Mouse (Mus musculus) erythroblast, embryonic 14.5 days (primary cell): ENCODE measurements around the gene Hoxc10.

Experiments used
- GATA1 ChIP-seq: IDR thresholded peaks from 2 replicates; pipeline ENCODE4 v1.6.1; 2012; ENCODE audit warnings: low read length, inconsistent platforms, mixed read lengths
- TAL1 ChIP-seq: IDR thresholded peaks from 3 replicates; pipeline ENCODE4 v1.6.1; 2012; ENCODE audit warnings: low read length, inconsistent platforms, mixed read lengths

DNA sequence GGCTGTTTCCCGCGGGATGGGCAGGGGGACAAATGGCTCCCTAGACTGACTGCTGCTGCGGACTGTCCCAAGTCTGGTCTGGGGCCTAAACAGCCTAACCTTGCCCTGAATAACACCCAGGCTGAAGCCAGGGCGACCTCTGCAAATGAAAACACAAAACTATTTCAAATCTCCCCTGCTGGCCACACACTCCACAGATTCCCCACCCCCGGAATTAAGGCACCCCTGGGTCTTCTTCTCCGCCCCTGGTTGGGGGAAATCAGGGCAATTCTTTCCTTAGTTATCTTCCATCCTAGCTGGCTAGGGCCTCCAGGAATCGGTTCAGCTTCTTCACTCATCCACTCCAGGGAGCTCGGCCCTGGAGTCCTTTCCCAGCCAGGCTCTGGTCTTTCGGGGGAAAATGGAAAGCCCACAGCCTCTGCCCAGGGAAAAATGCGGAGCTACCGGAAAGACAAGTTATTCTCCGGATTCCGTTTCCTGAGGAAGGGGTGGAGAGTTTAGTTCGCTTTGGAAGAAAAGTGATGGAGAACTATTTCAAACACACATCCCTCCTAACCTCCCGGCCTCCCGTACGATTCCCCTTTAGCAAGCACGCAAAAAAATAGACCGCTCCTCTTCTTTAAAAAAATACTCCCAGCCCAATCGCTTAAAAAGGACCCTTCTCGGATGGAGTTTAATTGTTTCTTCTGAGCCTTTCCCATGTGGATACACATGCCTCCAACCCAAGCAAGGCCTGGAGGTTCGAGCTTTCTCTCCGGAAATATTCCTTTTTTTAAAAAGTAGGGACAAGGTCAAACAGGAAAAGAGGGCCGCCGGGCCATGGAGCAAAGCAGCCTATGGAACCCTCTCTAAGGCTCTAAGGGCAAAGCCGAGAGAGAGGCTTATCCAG is 1.3 kb upstream of the Hoxc10 start:
- TF ChIP-seq TAL1 (no peak), GATA1 (no peak)
